In genomic region chr4:107333514-107333913, GRCm38 (mm10) we compare ENCODE assay signal across 11 mouse cellular contexts. TPM values are rescaled to one million over a fixed set of nuclear protein-coding genes. Genes with fewer than 3 reads are reported as not detected.
DNase-seq lines count a peak whose midpoint lies in the region; ATAC-seq and TF ChIP-seq lines count a peak whose summit lies in the region.
"Had no signal": no experiment of that assay in that cellular context is flagged by ENCODE, and none has a peak within 500 bp of the region (broad histone marks: within the 10 kb centered on the region; RNA-seq: fewer than 3 reads in every experiment).

No protein-coding gene starts in this region.

- H3K9ac ChIP-seq in forebrain, embryonic 13.5 days: no peak overlapping the region
- H3K9ac ChIP-seq: heart, embryonic 13.5 days; limb, embryonic 12.5 days had no signal

- H3K36me3 ChIP-seq in forebrain, embryonic 13.5 days (ENCODE audit: poor library complexity, severe bottlenecking): peaks cover 6% of the 10 kb centered on the region; the same call in 1 of the 2 replicates

- H3K4me2 ChIP-seq in forebrain, embryonic 13.5 days: no peak overlapping the region
- H3K4me2 ChIP-seq: heart, embryonic 13.5 days; limb, embryonic 12.5 days had no signal

- 91% methylated on average over 4 of the region's 4 CpGs for WGBS in lung, adult 2 months
- 92% methylated on average over 4 of the region's 4 CpGs for WGBS in forebrain, embryonic 13.5 days

- TF ChIP-seq CTCF in lung, adult 2 months (IDR thresholded peaks at IDR 0.05; ENCODE audit: insufficient read depth, low read length): peak; percentile 36; the same call in 1 of the 2 replicates

- no peak for TF ChIP-seq POLR2A in lung, adult 2 months (IDR thresholded peaks at IDR 0.05; ENCODE audit: borderline replicate concordance, extremely low read depth, low read depth, low read length)

- ATAC-seq in CD4-positive, CD25-positive, alpha-beta regulatory T cell, adult 4 months: no peak
- no peak for ATAC-seq in forebrain, embryonic 13.5 days

- H3K27me3 ChIP-seq in forebrain, embryonic 13.5 days: no peaks in the 10 kb centered on the region
- H3K27me3 ChIP-seq: heart, embryonic 13.5 days; limb, embryonic 12.5 days had no signal

- H3K4me3 ChIP-seq in lung, adult 2 months (replicated peaks; ENCODE audit: extremely low read depth, low read depth, low read length): no peak overlapping the region
- no peak overlapping the region for H3K4me3 ChIP-seq in forebrain, embryonic 13.5 days
- H3K4me3 ChIP-seq: heart, embryonic 13.5 days; limb, embryonic 12.5 days had no signal

- peak; percentile 41 for DNase-seq in CD4-positive, CD25-positive, alpha-beta regulatory T cell, adult 2 months (ENCODE audit: low read depth, low spot score)
- no peak for DNase-seq in lung, adult 2 months
- no peak for DNase-seq in lung, postnatal 14 days
- peak; percentile 18 for DNase-seq in T-cell, adult 2 months (ENCODE audit: low spot score)
- DNase-seq in thymus, postnatal 14 days: peak; percentile 51
- no peak for DNase-seq in left cerebral cortex, adult 9 months (ENCODE audit: low spot score in 2 of 2)

- peaks cover 3% of the 10 kb centered on the region; the same call in 1 of the 2 replicates for H3K9me3 ChIP-seq in forebrain, embryonic 13.5 days (replicated peaks)

- no peak overlapping the region for H3K27ac ChIP-seq in forebrain, embryonic 13.5 days
- H3K27ac ChIP-seq: heart, embryonic 13.5 days; limb, embryonic 12.5 days had no signal

- H3K4me1 ChIP-seq in lung, adult 2 months (ENCODE audit: control insufficient read depth, insufficient read depth, low read length): no peaks in the 10 kb centered on the region
- no peaks in the 10 kb centered on the region for H3K4me1 ChIP-seq in forebrain, embryonic 13.5 days
- H3K4me1 ChIP-seq: heart, embryonic 13.5 days; limb, embryonic 12.5 days had no signal

RNA-seq across cellular contexts. Expression of gene Yipf1, which starts 19.4 kb away (rescaled TPM):
- polyA plus RNA-seq in CD4-positive, CD25-positive, alpha-beta regulatory T cell, adult 4 months (2017; shearing (Covaris generic)): 10 to 100 TPM; 90.0 to 98.0 TPM
- polyA plus RNA-seq in lung, adult 2 months (2012; rRNA removed): 32.2 and 48.6 TPM in 2 replicates
- 45.8 and 51.1 TPM in 2 replicates for polyA plus RNA-seq in forebrain, embryonic 13.5 days (2015; fragmentation: Nextera tagmentation; extraction: Ambion mirVana)

RNA-seq across cellular contexts. Expression of gene Dio1, which starts 26.5 kb away (rescaled TPM):
- polyA plus RNA-seq in CD4-positive, CD25-positive, alpha-beta regulatory T cell, adult 4 months (2017; shearing (Covaris generic)): not detected
- polyA plus RNA-seq in lung, adult 2 months (2012; rRNA removed): 0.40 and 0.75 TPM in 2 replicates
- polyA plus RNA-seq in forebrain, embryonic 13.5 days (2015; fragmentation: Nextera tagmentation; extraction: Ambion mirVana): not detected in 2 replicates
- polyA plus RNA-seq: cortical plate, adult 2 months; heart, embryonic 13.5 days; limb, embryonic 12.5 days had no signal

RNA-seq across cellular contexts. Expression of gene Ndc1, which starts 34.1 kb away (rescaled TPM):
- polyA plus RNA-seq in CD4-positive, CD25-positive, alpha-beta regulatory T cell, adult 4 months (2017; shearing (Covaris generic)): 1 to 10 TPM; 3.8 to 5.3 TPM
- 7.8 and 9.9 TPM in 2 replicates for polyA plus RNA-seq in lung, adult 2 months (2012; rRNA removed)
- 23.7 and 27.6 TPM in 2 replicates for polyA plus RNA-seq in forebrain, embryonic 13.5 days (2015; fragmentation: Nextera tagmentation; extraction: Ambion mirVana)

Comparison
In these comparisons a context has a peak if more than half of its experiments do, and no peak if none do; other contexts are left out.
1. DNase-seq: peak in CD4-positive, CD25-positive, alpha-beta regulatory T cell, adult 2 months (single experiment), T-cell, adult 2 months (single experiment) and thymus, postnatal 14 days (single experiment); none in lung, adult 2 months (single experiment), lung, postnatal 14 days (single experiment) and left cerebral cortex, adult 9 months (0 of 2).